Mouse (Mus musculus) ES-E14 (cell line): ENCODE measurements at regions not wholly inside any gene's neighbourhood (a gene's known extent, or its start where the extent isn't known, plus 50 kb on each side); places are given as distances from the start of the nearest gene placed in this dataset.

Experiments used
- CHD2 ChIP-seq: IDR thresholded peaks from 2 replicates; pipeline ENCODE4 v1.6.1; 2014; ENCODE audit warnings: mild to moderate bottlenecking, low read depth, low read length, inconsistent platforms
- HCFC1 ChIP-seq: IDR thresholded peaks from 2 replicates; pipeline ENCODE4 v1.6.1; 2012; ENCODE audit warnings: low read length, inconsistent platforms, borderline replicate concordance; ENCODE audit not compliant: insufficient read depth
- MAFK ChIP-seq: IDR thresholded peaks from 2 replicates; pipeline ENCODE4 v1.6.1; 2014; ENCODE audit warnings: mild to moderate bottlenecking, low read depth, low read length, inconsistent platforms; ENCODE audit not compliant: insufficient read depth
- ZC3H11A ChIP-seq: IDR thresholded peaks from 2 replicates; pipeline ENCODE4 v1.6.1; 2012; ENCODE audit warnings: low read depth, mild to moderate bottlenecking, inconsistent platforms, low read length, borderline replicate concordance
- ZNF384 ChIP-seq: IDR thresholded peaks from 2 replicates; pipeline ENCODE4 v1.6.1; 2012; ENCODE audit warnings: low read depth, low read length, inconsistent platforms

DNA sequence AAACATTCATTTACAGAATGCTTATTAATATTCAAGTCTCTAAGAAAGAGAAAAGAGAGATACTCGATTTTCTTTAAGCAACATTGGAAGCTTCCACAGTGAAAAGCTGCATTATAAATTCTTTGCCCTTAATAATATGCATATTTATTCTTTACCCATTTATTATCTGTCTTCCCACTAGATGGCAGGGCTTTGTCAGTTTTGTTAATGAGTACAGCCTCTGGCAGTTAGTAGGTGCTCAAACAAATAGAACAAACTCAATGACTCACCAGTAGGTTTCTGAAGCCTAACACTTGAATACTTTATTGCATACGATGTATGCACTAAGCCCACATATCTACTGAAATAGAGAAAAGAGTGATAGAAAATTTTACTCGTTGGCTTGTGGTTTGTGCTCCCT is 529.4 kb downstream of the Pdha2 start:
- no peak for TF ChIP-seq CHD2
- no peak for TF ChIP-seq HCFC1
- no peak for TF ChIP-seq ZNF384
- no peak for TF ChIP-seq ZC3H11A
- TF ChIP-seq MAFK: no peak
